Mouse (Mus musculus): ENCODE results near the gene Prss2.

DNA sequence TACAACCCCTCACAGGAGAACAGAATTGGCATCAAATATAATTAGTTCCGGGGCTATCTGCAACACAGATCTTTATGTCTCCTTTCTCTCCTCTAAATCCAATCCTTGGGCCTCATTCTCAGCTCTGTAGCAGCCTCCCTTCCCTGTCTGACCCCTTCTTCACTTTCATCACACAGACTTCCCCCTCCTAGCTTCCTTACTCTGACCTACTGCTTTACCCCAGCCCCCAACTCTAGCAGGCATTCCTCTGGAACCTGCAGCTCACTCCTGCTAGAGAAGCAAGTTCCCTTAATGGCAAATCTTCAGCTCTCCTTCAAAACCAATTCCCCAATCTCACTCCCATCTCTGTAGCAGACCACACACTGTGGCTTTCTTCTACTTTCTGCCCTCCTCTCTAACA lies 5.8 kb downstream of the Prss2 start:
- TF ChIP-seq CTCF (IDR thresholded peaks at IDR 0.05; ENCODE audit: insufficient read depth, low read length): no peak
- TF ChIP-seq POLR2A (IDR thresholded peaks at IDR 0.05; ENCODE audit: borderline replicate concordance, extremely low read depth, low read depth, low read length): no peak

Data from lung, adult 2 months (tissue).